Mouse (Mus musculus) CH12.LX (cell line): ENCODE results near the gene Tmem229b. TPM values are rescaled to one million over a fixed set of nuclear protein-coding genes. Genes with fewer than 3 reads are reported as not detected.

ENCODE experiments used
- DNase-seq: peaks from one replicate; pipeline ENCODE4 v3.0.0-alpha.2; 2013; ENCODE audit errors: extremely low read depth
- H3K27ac ChIP-seq: 2 replicates; pipeline ENCODE4 v1.5.1; 2012; ENCODE audit warnings: low read depth, mild to moderate bottlenecking, control low read depth, moderate library complexity; ENCODE audit not compliant: insufficient read depth
- H3K27me3 ChIP-seq: replicated peaks from 2 replicates; pipeline ENCODE3; 2012; ENCODE audit warnings: inconsistent platforms
- H3K36me3 ChIP-seq, 2 experiments: replicated peaks in 1 of 2; 2 replicates each; pipeline versions ENCODE3 to v1.6.1; 2012; ENCODE audit warnings: inconsistent platforms in 1 of 2, low read length in 1 of 2, mild to moderate bottlenecking in 1 of 2, mixed read lengths in 1 of 2, moderate library complexity in 1 of 2; ENCODE audit not compliant: control insufficient read depth in 1 of 2, insufficient read depth in 1 of 2
- H3K4me1 ChIP-seq, 2 experiments: 2 replicates each; pipeline ENCODE4 v1.6.1; 2012; ENCODE audit warnings: inconsistent platforms in 1 of 2, moderate library complexity in 1 of 2; ENCODE audit not compliant: insufficient read depth in 2 of 2, control insufficient read depth in 1 of 2
- H3K4me2 ChIP-seq: 2 replicates; pipeline ENCODE4 v1.6.1; 2012; ENCODE audit warnings: low read depth, mild to moderate bottlenecking, control low read depth; ENCODE audit not compliant: poor library complexity, insufficient read depth, severe bottlenecking
- H3K4me3 ChIP-seq, 3 experiments: fragments of 150-350 bp in 1 of 3; sonication (generic) in 1 of 3; replicated peaks in 1 of 3; 2 replicates each; pipeline versions ENCODE3 to v1.5.1; 2011 to 2012; ENCODE audit warnings: low read depth in 2 of 3, low read length in 2 of 3, mild to moderate bottlenecking in 2 of 3, moderate library complexity in 2 of 3, control low read depth in 1 of 3, improper control_type of control experiment in 1 of 3, inconsistent platforms in 1 of 3, mixed read lengths in 1 of 3; ENCODE audit not compliant: poor library complexity in 1 of 3
- H3K79me2 ChIP-seq: replicated peaks from 2 replicates; pipeline ENCODE4 v1.6.1; 2012; ENCODE audit warnings: mild to moderate bottlenecking, moderate library complexity; ENCODE audit not compliant: control insufficient read depth, poor library complexity, insufficient read depth, severe bottlenecking; ENCODE audit errors: extremely low read depth
- H3K9ac ChIP-seq: 2 replicates; pipeline ENCODE4 v1.6.1; 2012; ENCODE audit warnings: low read depth, mild to moderate bottlenecking, control low read depth, moderate library complexity; ENCODE audit not compliant: insufficient read depth
- H3K9me3 ChIP-seq: replicated peaks from 2 replicates; pipeline ENCODE3; 2012; ENCODE audit warnings: low read length, inconsistent platforms, mixed read lengths
- CHD1 ChIP-seq: IDR thresholded peaks from 2 replicates; pipeline ENCODE4 v1.6.1; 2012; ENCODE audit warnings: low read depth, low read length, improper control_type of control experiment, inconsistent platforms
- ELF1 ChIP-seq: IDR thresholded peaks from 2 replicates; pipeline ENCODE4 v1.6.1; 2014; ENCODE audit warnings: low read depth, mild to moderate bottlenecking, inconsistent platforms, low read length, improper control_type of control experiment
- EP300 ChIP-seq: IDR thresholded peaks from 2 replicates; pipeline ENCODE4 v1.6.1; 2011; ENCODE audit warnings: low read length, improper control_type of control experiment
- JUN ChIP-seq: IDR thresholded peaks from 2 replicates; pipeline ENCODE4 v1.6.1; 2011; ENCODE audit warnings: low read depth, mild to moderate bottlenecking, low read length, improper control_type of control experiment, moderate library complexity; ENCODE audit not compliant: insufficient read depth
- JUND ChIP-seq: conservative IDR thresholded peaks from 2 replicates; pipeline ENCODE4 v1.6.1; 2011; ENCODE audit warnings: low read depth, low read length, improper control_type of control experiment
- MAZ ChIP-seq: IDR thresholded peaks from 2 replicates; pipeline ENCODE4 v1.6.1; 2012; ENCODE audit warnings: low read depth, mild to moderate bottlenecking, inconsistent platforms, low read length, improper control_type of control experiment, moderate library complexity
- MEF2A ChIP-seq: IDR thresholded peaks from 2 replicates; pipeline ENCODE4 v1.6.1; 2014; ENCODE audit warnings: low read depth, mild to moderate bottlenecking, inconsistent platforms, low read length, improper control_type of control experiment, borderline replicate concordance
- MXI1 ChIP-seq: IDR thresholded peaks from 2 replicates; pipeline ENCODE4 v1.6.1; 2011; ENCODE audit warnings: mild to moderate bottlenecking, low read depth, low read length, improper control_type of control experiment
- NELFE ChIP-seq: IDR thresholded peaks from 2 replicates; pipeline ENCODE4 v1.6.1; 2011; ENCODE audit warnings: low read depth, low read length, improper control_type of control experiment
- RCOR1 ChIP-seq: conservative IDR thresholded peaks from 2 replicates; pipeline ENCODE4 v1.6.1; 2012; ENCODE audit warnings: low read depth, mild to moderate bottlenecking, inconsistent platforms, low read length, improper control_type of control experiment
- SMC3 ChIP-seq: IDR thresholded peaks from 2 replicates; pipeline ENCODE4 v1.6.1; 2011; ENCODE audit warnings: low read depth, low read length, improper control_type of control experiment
- USF2 ChIP-seq: conservative IDR thresholded peaks from 2 replicates; pipeline ENCODE4 v1.6.1; 2011; ENCODE audit warnings: low read depth, low read length, improper control_type of control experiment
- dilution Hi-C: fragments of 300-500 bp; cut with MboI; formaldehyde crosslinking; loops from 2 replicates; pipeline ENCODE4 v1.14.3; 2020; ENCODE audit warnings: low sequenced_read_pairs; ENCODE audit not compliant: extremely low pct_unique_long_range_greater_than_20kb, extremely low pct_ligation_motif_present
- in situ Hi-C: fragments of 300-500 bp; cut with MboI; formaldehyde crosslinking; loops from 3 replicates; pipeline ENCODE4 v1.14.3; 2019; ENCODE audit warnings: low sequenced_read_pairs, low pct_ligation_motif_present, low pct_unique_long_range_greater_than_20kb, mixed read lengths
- polyA plus RNA-seq: library from polyadenylated mRNA; unstranded; fragments of >175 nt; gene quantifications from 2 replicates; pipeline ENCODE4 v1.2.1, GENCODE M21; 2012; ENCODE audit warnings: low read depth; ENCODE audit not compliant: insufficient read length
- total RNA-seq, 2 experiments: library from RNA; depleted of rRNA; stranded (reverse); fragments of 300-350 nt in 1 of 2; fragments of >200 nt in 1 of 2; gene quantifications; 2 replicates each; pipeline ENCODE4 v1.2.3; 2012 to 2014

The Tmem229b gene
- total and polyA plus RNA-seq, 3 experiments = 41.7 to 129 (median 66.5) TPM

DNA sequence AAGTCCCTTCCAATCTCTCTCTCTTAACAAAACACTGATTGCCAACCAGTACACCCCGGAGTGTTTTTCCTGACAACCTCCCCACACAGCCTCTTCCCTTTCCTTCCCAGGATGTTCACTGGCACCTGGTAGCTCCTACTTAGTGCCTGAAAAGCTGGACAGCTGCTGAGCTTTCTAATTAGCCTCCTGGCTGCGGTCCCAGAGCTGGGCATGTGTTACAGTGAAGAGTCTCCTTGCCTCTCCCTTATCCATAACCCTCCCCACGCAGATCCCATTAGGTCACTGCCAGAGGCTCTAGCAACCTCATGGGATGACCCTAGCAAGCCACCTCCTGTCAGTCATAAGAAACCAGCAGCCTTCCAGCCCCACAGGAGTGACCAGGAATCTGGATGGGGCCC is 23.4 kb downstream of the Tmem229b start:
- DNase-seq = no peak
- H3K27me3 ChIP-seq = no peaks in the 10 kb centered on the region
- no peak for TF ChIP-seq ELF1
- TF ChIP-seq NELFE = no peak
- TF ChIP-seq EP300 = no peak
- TF ChIP-seq MEF2A = no peak
- no peak for TF ChIP-seq RCOR1
- no peak overlapping the region for H3K27ac ChIP-seq
- in situ Hi-C loops = no loop called here
- peaks cover 14 to 40% of the 10 kb centered on the region in 2 experiments for H3K4me1 ChIP-seq
- H3K9me3 ChIP-seq = no peaks in the 10 kb centered on the region
- dilution Hi-C loops = no loop called here
- H3K36me3 ChIP-seq = no peaks in the 10 kb centered on the region
- H3K4me2 ChIP-seq = no peak overlapping the region
- no peak overlapping the region for H3K4me3 ChIP-seq
- no peak overlapping the region for H3K9ac ChIP-seq
- 0 out of 2 replicates have a peak, but pooled peaks cover 2% of the 10 kb centered on the region for H3K79me2 ChIP-seq

DNA sequence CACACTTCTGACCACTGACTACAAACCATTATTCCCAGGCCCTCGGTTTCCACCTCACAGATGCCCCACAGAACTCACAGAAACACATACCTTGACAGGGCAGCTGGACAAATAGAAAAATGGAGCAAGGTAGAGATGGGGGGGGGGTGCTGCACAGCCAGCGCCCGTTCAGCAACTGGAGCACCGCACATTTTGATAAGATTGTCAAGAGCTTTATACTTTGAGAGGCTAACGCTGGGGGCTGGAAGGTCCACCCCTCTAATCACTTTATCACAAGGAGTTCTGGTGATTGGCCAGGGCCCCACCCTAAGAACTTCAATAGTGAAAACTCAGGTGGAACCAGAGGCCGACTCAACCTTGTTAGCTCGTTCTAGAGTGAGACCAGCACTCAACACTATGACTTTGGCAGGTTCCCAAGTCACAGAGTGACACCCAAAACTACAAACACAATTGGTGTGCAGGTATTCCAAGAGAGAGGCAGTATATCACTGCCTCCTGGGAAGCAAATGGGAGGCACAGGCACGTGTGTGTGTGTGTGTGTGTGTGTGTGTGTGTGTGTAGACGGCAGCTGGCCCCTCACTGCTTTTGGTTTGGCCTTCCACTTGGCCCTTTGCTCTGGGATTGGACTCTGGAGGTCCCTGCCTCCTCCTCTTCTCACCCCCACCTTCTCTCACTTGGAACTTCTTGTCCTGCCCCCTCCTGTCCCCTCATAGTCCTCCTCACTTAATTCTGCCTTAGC is 24.0 kb downstream of the Tmem229b start:
- no peaks in the 10 kb centered on the region for H3K27me3 ChIP-seq
- dilution Hi-C loops = no loop called here
- H3K9ac ChIP-seq = no peak overlapping the region
- peaks cover 14 to 41% of the 10 kb centered on the region in 2 experiments for H3K4me1 ChIP-seq
- H3K27ac ChIP-seq = no peak overlapping the region
- TF ChIP-seq CHD1 (no peak), MXI1 (no peak), JUND (no peak), SMC3 (no peak), NELFE (no peak), USF2 (no peak), MAZ (no peak), JUN (no peak)
- H3K79me2 ChIP-seq = 0 out of 2 replicates have a peak, but pooled peaks cover 2% of the 10 kb centered on the region
- H3K4me3 ChIP-seq = no peak overlapping the region
- no peaks in the 10 kb centered on the region for H3K9me3 ChIP-seq
- no peak overlapping the region for H3K4me2 ChIP-seq
- DNase-seq = no peak
- in situ Hi-C loops = no loop called here
- no peaks in the 10 kb centered on the region for H3K36me3 ChIP-seq
